Mouse (Mus musculus): ENCODE measurements around the gene Atp10b. TPM values are rescaled to one million over a fixed set of nuclear protein-coding genes. Genes with fewer than 3 reads are reported as not detected.

Atp10b gene
- polyA plus RNA-seq, 1 experiment from 2014 or later, result 2.0 TPM

- H3K4me1 ChIP-seq, result no peaks in the 10 kb centered on the region
- H3K9ac ChIP-seq, result no peak overlapping the region
- H3K9me3 ChIP-seq (replicated peaks), result no peaks in the 10 kb centered on the region
- no peak for ATAC-seq (ENCODE audit: insufficient number of reproducible peaks, low FRiP score, low TSS enrichment, low read depth)
- no peak overlapping the region for H3K4me2 ChIP-seq (replicated peaks)
- no peak overlapping the region for H3K4me3 ChIP-seq (replicated peaks)
- H3K27ac ChIP-seq (replicated peaks), result no peak overlapping the region
- no peaks in the 10 kb centered on the region for H3K36me3 ChIP-seq
- 27% methylated on average over 7 of the region's 7 CpGs for WGBS
- H3K27me3 ChIP-seq, result no peaks in the 10 kb centered on the region
These were observed 108.1 kb downstream of the Atp10b start for GRCm38 (mm10) chr11:43257781-43258180.

GRCm38 (mm10) chr11:43263548-43264218 lies 114.0 kb downstream of the Atp10b start:
- no peak overlapping the region for H3K9ac ChIP-seq
- no peaks in the 10 kb centered on the region for H3K36me3 ChIP-seq
- no peaks in the 10 kb centered on the region for H3K9me3 ChIP-seq (replicated peaks)
- no peaks in the 10 kb centered on the region for H3K27me3 ChIP-seq
- H3K27ac ChIP-seq (replicated peaks), result no peak overlapping the region
- 32% methylated on average over 3 of the region's 3 CpGs for WGBS
- H3K4me3 ChIP-seq (replicated peaks), result no peak overlapping the region
- H3K4me2 ChIP-seq (replicated peaks), result no peak overlapping the region
- ATAC-seq (ENCODE audit: insufficient number of reproducible peaks, low FRiP score, low TSS enrichment, low read depth), result no peak
- H3K4me1 ChIP-seq, result no peaks in the 10 kb centered on the region

GRCm38 (mm10) chr11:43267505-43267904 lies 117.8 kb downstream of the Atp10b start:
- H3K27me3 ChIP-seq, result no peaks in the 10 kb centered on the region
- ATAC-seq (ENCODE audit: insufficient number of reproducible peaks, low FRiP score, low TSS enrichment, low read depth), result no peak
- WGBS, result 76% methylated on average over 3 of the region's 3 CpGs
- H3K9ac ChIP-seq, result no peak overlapping the region
- H3K4me3 ChIP-seq (replicated peaks), result no peak overlapping the region
- H3K36me3 ChIP-seq, result no peaks in the 10 kb centered on the region
- H3K9me3 ChIP-seq (replicated peaks), result no peaks in the 10 kb centered on the region
- H3K4me2 ChIP-seq (replicated peaks), result no peak overlapping the region
- no peaks in the 10 kb centered on the region for H3K4me1 ChIP-seq
- H3K27ac ChIP-seq (replicated peaks), result no peak overlapping the region

- no peak for ATAC-seq (ENCODE audit: insufficient number of reproducible peaks, low FRiP score, low TSS enrichment, low read depth)
- H3K9ac ChIP-seq, result no peak overlapping the region
These were observed 120.0 kb downstream of the Atp10b start for GRCm38 (mm10) chr11:43269503-43270255.

GRCm38 (mm10) chr11:43270256-43270806 lies 120.7 kb downstream of the Atp10b start:
- no peak overlapping the region for H3K27ac ChIP-seq (replicated peaks)
- no peaks in the 10 kb centered on the region for H3K27me3 ChIP-seq
- H3K4me3 ChIP-seq (replicated peaks), result no peak overlapping the region
- H3K9me3 ChIP-seq (replicated peaks), result no peaks in the 10 kb centered on the region
- WGBS, result 66% methylated on average over 10 of the region's 10 CpGs
- no peaks in the 10 kb centered on the region for H3K4me1 ChIP-seq
- no peak for ATAC-seq (ENCODE audit: insufficient number of reproducible peaks, low FRiP score, low TSS enrichment, low read depth)
- H3K4me2 ChIP-seq (replicated peaks), result no peak overlapping the region
- no peaks in the 10 kb centered on the region for H3K36me3 ChIP-seq
- no peak overlapping the region for H3K9ac ChIP-seq

More at GRCm38 (mm10) chr11:43269503-43270255, 120.0 kb downstream of the Atp10b start:
- Histone ChIP-seq H3K4me2 (replicated peaks) (no peak overlapping the region), H3K27ac (replicated peaks) (no peak overlapping the region), H3K9me3 (replicated peaks) (no peaks in the 10 kb centered on the region), H3K4me1 (no peaks in the 10 kb centered on the region), H3K4me3 (replicated peaks) (no peak overlapping the region), H3K36me3 (no peaks in the 10 kb centered on the region), H3K27me3 (no peaks in the 10 kb centered on the region)
- WGBS, result 57% methylated on average over 6 of the region's 6 CpGs

- Histone ChIP-seq H3K4me3 (replicated peaks) (no peak overlapping the region), H3K27me3 (no peaks in the 10 kb centered on the region), H3K27ac (replicated peaks) (no peak overlapping the region), H3K4me2 (replicated peaks) (no peak overlapping the region), H3K4me1 (no peaks in the 10 kb centered on the region), H3K9me3 (replicated peaks) (no peaks in the 10 kb centered on the region), H3K9ac (no peak overlapping the region), H3K36me3 (no peaks in the 10 kb centered on the region)
- no peak for ATAC-seq (ENCODE audit: insufficient number of reproducible peaks, low FRiP score, low TSS enrichment, low read depth)
These were observed 124.2 kb downstream of the Atp10b start for GRCm38 (mm10) chr11:43273896-43274295.

GRCm38 (mm10) chr11:43297584-43297983 lies 147.9 kb downstream of the Atp10b start:
- H3K27me3 ChIP-seq, result no peaks in the 10 kb centered on the region
- no peak overlapping the region for H3K4me3 ChIP-seq (replicated peaks)
- no peak overlapping the region for H3K27ac ChIP-seq (replicated peaks)
- H3K9ac ChIP-seq, result no peak overlapping the region
- WGBS, result 82% methylated on average over 6 of the region's 6 CpGs
- no peaks in the 10 kb centered on the region for H3K9me3 ChIP-seq (replicated peaks)
- no peak for ATAC-seq (ENCODE audit: insufficient number of reproducible peaks, low FRiP score, low TSS enrichment, low read depth)
- no peak overlapping the region for H3K4me2 ChIP-seq (replicated peaks)
- H3K4me1 ChIP-seq, result no peaks in the 10 kb centered on the region
- H3K36me3 ChIP-seq, result no peaks in the 10 kb centered on the region

GRCm38 (mm10) chr11:43311000-43311399 lies 161.3 kb downstream of the Atp10b start:
- no peak for ATAC-seq (ENCODE audit: insufficient number of reproducible peaks, low FRiP score, low TSS enrichment, low read depth)
- 42% methylated on average over 1 of the region's 1 CpGs for WGBS
- H3K4me1 ChIP-seq, result no peaks in the 10 kb centered on the region
- no peaks in the 10 kb centered on the region for H3K9me3 ChIP-seq (replicated peaks)
- no peak overlapping the region for H3K4me2 ChIP-seq (replicated peaks)
- no peak overlapping the region for H3K9ac ChIP-seq
- no peak overlapping the region for H3K27ac ChIP-seq (replicated peaks)
- no peaks in the 10 kb centered on the region for H3K27me3 ChIP-seq
- H3K4me3 ChIP-seq (replicated peaks), result no peak overlapping the region
- no peaks in the 10 kb centered on the region for H3K36me3 ChIP-seq

Other genes with a start within 250 kb of the Atp10b start
- gene Gm9972, start 114.1 kb upstream of the Atp10b start, polyA plus RNA-seq (2015; fragmentation: Nextera tagmentation; extraction: Ambion mirVana), result 0.35 and 0.55 TPM in 2 replicates